Mouse (Mus musculus) spleen, embryonic (tissue): ENCODE measurements around the gene Ski.

Experiments used
- CTCF ChIA-PET: fragments of 350-600 bp; sonication (Branson Sonifier 250); formaldehyde crosslinking; loops from one replicate; lab custom pipeline; 2022; lab: Charles Lee

Gene Ski

GRCm38 (mm10) chr4:155215773-155216630, 6.4 kb downstream of the Ski start:
- CTCF ChIA-PET = no interaction called here

- CTCF ChIA-PET = no interaction called here
These were observed 7.2 kb downstream of the Ski start for GRCm38 (mm10) chr4:155215203-155215602.

- CTCF ChIA-PET = no interaction called here
These were observed 7.6 kb downstream of the Ski start for GRCm38 (mm10) chr4:155214793-155215192.

GRCm38 (mm10) chr4:155214188-155214587, 8.2 kb downstream of the Ski start:
- CTCF ChIA-PET = no interaction called here

- CTCF ChIA-PET = no interaction called here
These were observed 8.7 kb downstream of the Ski start for GRCm38 (mm10) chr4:155213752-155214054.

GRCm38 (mm10) chr4:155213052-155213751, 9.2 kb downstream of the Ski start:
- CTCF ChIA-PET = no interaction called here

- CTCF ChIA-PET = no interaction called here
These were observed 12.9 kb downstream of the Ski start for GRCm38 (mm10) chr4:155209494-155209893.

- CTCF ChIA-PET = interaction anchor here (0.5 kb wide), 1 partner anchor 30 kb away, joined by 5 read pairs; no protein-coding TSS in a partner anchor
These were observed 13.3 kb downstream of the Ski start for GRCm38 (mm10) chr4:155209079-155209478.

GRCm38 (mm10) chr4:155208613-155209012, 13.8 kb downstream of the Ski start:
- CTCF ChIA-PET = interaction anchor here (0.5 kb wide), 1 partner anchor 31 kb away, joined by 5 read pairs; no protein-coding TSS in a partner anchor

GRCm38 (mm10) chr4:155207841-155208240, 14.6 kb downstream of the Ski start:
- CTCF ChIA-PET = no interaction called here

GRCm38 (mm10) chr4:155206498-155206897, 15.9 kb downstream of the Ski start:
- CTCF ChIA-PET = interaction anchor here (0.6 kb wide), 2 partner anchors 19 to 50 kb away, joined by 3 read pairs; no protein-coding TSS in a partner anchor

GRCm38 (mm10) chr4:155205919-155206318, 16.5 kb downstream of the Ski start:
- CTCF ChIA-PET = interaction anchor here (0.6 kb wide), 1 partner anchor 19 kb away, joined by 3 read pairs; no protein-coding TSS in a partner anchor

GRCm38 (mm10) chr4:155201764-155202163, 20.6 kb downstream of the Ski start:
- CTCF ChIA-PET = no interaction called here

- CTCF ChIA-PET = no interaction called here
These were observed 21.5 kb downstream of the Ski start for GRCm38 (mm10) chr4:155200861-155201390.

GRCm38 (mm10) chr4:155197726-155198125, 24.7 kb downstream of the Ski start:
- CTCF ChIA-PET = interaction anchor here (0.6 kb wide), 1 partner anchor 397 kb away, joined by 4 read pairs; no protein-coding TSS in a partner anchor

- CTCF ChIA-PET = interaction anchor here (0.7 kb wide), 1 partner anchor 38 kb away, joined by 3 read pairs; no protein-coding TSS in a partner anchor
These were observed 27.2 kb downstream of the Ski start for GRCm38 (mm10) chr4:155195204-155195603.

- CTCF ChIA-PET = no interaction called here
These were observed 32.1 kb downstream of the Ski start for GRCm38 (mm10) chr4:155190275-155190674.

- CTCF ChIA-PET = no interaction called here
These were observed 32.7 kb downstream of the Ski start for GRCm38 (mm10) chr4:155189711-155190139.

- CTCF ChIA-PET = interaction anchor here (0.7 kb wide), 1 partner anchor 11 kb away, joined by 4 read pairs; no protein-coding TSS in a partner anchor
These were observed 33.6 kb downstream of the Ski start for GRCm38 (mm10) chr4:155188803-155189202.

GRCm38 (mm10) chr4:155188341-155188740, 34.1 kb downstream of the Ski start:
- CTCF ChIA-PET = interaction anchor here (0.7 kb wide), 1 partner anchor 11 kb away, joined by 4 read pairs; no protein-coding TSS in a partner anchor

GRCm38 (mm10) chr4:155187192-155187674, 35.2 kb downstream of the Ski start:
- CTCF ChIA-PET = interaction anchor here (0.5 to 0.8 kb wide), 2 partner anchors 19 to 78 kb away, joined by 3 read pairs; no protein-coding TSS in a partner anchor

GRCm38 (mm10) chr4:155185845-155186244, 36.5 kb downstream of the Ski start:
- CTCF ChIA-PET = no interaction called here
